Mouse (Mus musculus): ENCODE results near the gene 9930022D16Rik.

DNA sequence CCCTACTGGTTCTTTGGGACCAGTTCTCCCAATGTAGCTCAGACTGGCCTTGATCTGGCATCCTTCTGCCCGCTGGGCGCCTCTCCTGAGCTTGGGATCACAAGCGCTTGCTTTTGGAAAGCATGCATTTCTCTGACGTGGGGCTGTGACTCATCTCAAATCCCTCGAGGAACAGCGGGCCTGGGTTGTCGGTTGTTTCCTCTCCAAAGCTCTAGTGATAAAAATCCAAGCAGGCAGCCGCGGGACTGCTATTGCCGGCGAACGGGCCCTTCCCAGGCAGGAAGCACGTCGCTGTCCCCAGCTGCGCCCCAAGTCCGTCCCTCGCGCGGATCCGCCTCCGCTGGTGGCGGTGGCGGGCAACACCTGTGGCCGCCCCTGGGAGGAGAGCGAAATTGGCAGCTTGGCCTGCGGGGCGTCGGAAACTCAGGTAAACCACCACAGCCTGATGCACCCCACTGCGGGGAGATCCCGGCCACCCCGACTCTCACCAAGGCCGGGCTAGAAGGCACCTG, 26.2 kb downstream of the 9930022D16Rik start:
- no peak for TF ChIP-seq CTCF (IDR thresholded peaks at IDR 0.05; ENCODE audit: control insufficient read depth, insufficient read depth, low read length)
- TF ChIP-seq POLR2A (IDR thresholded peaks at IDR 0.05; ENCODE audit: borderline replicate concordance, control insufficient read depth, low read depth, low read length), result peak; percentile 62; the same call in 1 of the 2 replicates

All from bone marrow, adult 2 months (tissue).